Mouse (Mus musculus): ENCODE results near the gene Rwdd4a.

Rwdd4a gene

DNA sequence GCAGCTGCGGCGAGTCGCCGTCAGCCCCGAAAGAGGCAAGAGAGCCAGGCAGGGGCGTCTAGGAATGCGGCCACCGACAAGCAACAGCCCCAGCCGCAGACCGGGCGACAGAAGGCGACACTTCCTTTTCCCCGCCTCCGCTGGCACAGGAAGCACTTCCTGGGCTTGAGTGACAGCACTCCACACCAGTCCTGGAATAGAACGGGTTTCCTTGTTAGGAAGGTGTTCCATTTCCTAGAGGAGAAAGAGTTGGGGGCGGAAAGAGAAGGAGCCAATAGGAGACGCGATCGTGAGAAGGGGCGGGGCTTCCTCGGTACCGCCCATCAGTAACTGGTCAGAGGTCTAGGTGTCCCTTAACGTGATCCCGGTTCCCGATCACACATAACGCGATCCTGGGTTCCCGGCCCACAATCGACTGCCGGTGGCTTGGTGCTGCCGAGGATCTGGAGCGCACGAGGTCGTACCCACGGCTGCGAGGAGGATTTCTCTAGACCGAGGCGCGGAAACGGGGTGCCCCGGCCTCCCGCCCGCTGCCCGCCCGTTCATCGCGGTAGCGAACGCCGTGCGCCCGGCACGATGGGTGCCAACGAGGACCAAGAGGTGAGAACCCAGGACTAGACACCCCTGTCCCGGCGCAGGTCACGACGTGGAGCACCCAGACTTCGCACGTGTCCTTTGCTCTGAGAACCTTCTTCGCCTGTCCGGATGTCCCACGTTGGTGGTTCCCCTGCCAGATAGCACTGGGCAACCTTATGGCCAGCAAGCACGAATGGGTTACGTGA lies at the start of gene Rwdd4a, which contains the start of gene Trappc11:
Gene Rwdd4a, plus strand, starts transcription at position 321 of the 782 bp plus-strand sequence.
Gene Trappc11, minus strand, starts transcription at position 127 of the 782 bp plus-strand sequence.
- DNase-seq (ENCODE audit: low read depth, low spot score) = peak; percentile 95

DNA sequence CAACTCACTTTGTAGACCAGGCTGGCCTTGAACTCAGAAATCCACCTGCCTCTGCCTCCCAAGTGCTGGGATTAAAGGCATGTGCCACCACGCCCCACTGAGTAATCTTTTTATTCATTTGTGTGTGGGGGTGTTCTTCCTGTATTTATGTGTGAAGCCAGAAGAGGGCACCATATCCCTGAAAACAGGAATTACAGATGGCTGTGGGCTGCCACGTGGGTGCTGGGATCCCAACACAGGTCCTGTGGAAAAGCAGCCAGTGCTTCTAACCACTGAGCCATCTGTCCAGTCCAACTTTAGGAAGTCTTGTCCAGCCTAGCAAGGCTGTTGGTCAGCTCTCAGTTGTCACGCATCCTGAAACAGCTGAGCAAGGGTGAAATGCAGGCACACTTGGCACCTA lies 46.2 kb upstream of the Rwdd4a start:
- no peak for DNase-seq (ENCODE audit: low read depth, low spot score)

- no peak for DNase-seq (ENCODE audit: low read depth, low spot score)
Measured at GRCm38 (mm10) chr8:47493106-47493505, 40.4 kb upstream of the Rwdd4a start.

DNA sequence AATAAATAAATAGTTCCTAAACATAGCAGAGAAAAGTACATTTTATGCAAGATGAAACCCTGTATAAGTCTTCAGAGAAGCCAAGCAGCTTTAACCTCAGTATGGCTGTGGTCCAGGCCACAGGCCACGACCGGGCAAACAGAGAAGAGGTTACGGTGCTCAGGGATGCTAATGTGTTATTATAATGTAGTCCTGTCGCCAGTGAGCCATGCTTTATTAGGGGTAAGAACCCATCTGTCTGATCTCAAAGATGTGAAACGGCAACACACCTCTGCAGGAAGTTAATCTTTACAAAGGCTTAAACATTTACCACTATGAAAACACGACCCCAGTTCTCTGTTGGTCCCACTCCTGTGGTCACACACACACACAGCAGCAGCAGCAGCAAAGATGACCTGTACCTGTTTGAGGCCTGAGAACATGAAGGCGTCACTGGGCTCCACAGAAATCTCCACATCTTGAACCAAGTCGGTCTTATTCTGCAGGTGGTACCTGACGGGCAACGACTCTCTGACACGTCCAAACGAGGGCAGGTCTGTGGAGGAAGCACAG lies 38.8 kb upstream of the Rwdd4a start:
- DNase-seq (ENCODE audit: low read depth, low spot score) = no peak

DNA sequence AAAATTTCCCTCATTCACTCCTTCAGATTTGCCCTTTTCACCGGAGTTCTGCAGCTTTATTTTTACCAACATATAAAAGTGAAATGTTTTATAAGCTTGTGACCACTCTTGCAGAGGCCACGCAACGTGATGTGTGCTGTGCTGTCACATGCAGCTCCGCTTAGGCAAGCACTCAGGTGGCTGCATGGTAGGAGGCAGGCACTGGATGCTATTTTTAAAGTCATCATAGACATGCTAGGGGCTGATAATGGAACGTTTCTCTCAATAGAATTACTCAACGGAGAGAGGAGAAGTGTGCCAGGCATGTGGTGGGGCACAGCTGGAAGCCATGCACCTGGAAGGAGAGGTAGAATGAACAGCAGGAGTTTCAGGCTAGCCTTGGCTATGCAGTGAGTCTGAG lies 38.0 kb upstream of the Rwdd4a start:
- DNase-seq (ENCODE audit: low read depth, low spot score) = no peak

DNA sequence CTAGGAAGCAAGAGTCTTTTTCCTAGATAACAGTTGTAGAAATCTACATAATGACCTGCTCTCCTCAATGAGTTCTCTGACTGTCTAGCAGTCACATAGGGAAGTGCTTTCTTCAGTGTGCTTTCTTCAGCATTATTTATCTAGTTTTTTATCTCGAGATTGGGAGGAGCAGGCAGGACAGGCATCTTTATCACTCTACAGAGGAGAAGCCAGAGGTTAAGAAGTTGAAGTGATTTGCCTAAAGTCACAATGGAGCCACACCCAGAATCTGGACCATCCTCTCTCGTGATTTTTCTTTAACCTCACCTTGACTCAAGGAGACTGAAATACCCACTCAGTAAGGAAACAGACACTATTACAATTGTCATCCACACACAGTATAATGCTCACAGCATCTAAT lies 31.5 kb upstream of the Rwdd4a start:
- DNase-seq (ENCODE audit: low read depth, low spot score) = no peak

DNA sequence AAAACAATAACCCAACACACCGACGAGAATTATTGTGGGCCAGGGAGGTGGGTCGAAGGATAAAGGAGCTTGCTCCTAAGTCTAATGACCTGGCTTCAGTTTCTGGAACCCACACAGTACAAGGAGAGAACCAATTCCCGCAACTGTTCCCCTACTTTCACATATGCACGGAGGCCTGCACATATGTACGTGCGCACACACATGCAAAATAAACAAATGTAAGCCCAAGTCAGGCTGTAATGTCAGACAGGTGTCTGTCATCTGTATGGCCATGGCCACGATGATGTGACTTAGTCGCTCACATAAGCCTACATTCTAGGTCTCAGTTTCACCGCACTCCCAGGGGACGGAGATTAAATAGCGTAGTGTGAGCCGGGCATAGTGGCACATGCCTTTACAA lies 30.9 kb upstream of the Rwdd4a start:
- DNase-seq (ENCODE audit: low read depth, low spot score) = no peak

DNA sequence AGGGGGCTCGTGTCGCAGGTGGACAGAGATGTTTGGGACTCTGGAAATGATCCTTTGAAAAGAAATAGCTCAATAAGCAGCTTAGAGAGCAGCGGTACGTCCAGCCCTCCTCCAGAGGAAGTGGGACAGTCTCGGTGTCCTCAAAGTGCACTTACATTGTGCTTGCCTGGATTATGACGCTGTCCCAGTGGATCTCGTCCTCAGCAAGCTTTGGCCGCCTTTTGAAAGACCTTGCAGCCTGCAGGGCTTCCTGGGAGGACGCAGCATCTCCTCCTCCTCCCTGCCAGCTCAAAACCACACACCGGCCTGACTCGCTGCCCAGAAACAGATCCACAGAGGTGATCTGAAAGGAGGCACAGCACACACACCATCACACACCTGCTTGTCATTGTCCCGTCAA lies 28.0 kb upstream of the Rwdd4a start:
- DNase-seq (ENCODE audit: low read depth, low spot score) = no peak

DNA sequence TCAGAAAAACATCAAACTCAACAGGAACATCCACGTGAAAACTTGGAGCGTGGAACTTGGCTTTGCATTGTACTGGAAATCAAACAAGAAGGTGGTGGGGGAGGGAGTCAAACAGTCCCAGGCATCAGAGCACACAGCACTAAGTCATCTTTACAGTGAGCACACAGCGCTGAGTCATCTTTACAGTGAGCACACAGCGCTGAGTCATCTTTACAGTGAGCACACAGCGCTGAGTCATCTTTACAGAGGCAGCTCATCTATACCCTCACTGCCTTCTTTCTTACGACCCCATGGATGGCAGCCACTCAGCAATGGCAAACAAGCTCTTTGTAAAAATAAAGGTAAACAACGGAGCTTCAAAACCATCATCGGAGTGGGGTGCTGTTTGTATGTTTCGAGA lies 22.5 kb upstream of the Rwdd4a start:
- DNase-seq (ENCODE audit: low read depth, low spot score) = peak; percentile 16

DNA sequence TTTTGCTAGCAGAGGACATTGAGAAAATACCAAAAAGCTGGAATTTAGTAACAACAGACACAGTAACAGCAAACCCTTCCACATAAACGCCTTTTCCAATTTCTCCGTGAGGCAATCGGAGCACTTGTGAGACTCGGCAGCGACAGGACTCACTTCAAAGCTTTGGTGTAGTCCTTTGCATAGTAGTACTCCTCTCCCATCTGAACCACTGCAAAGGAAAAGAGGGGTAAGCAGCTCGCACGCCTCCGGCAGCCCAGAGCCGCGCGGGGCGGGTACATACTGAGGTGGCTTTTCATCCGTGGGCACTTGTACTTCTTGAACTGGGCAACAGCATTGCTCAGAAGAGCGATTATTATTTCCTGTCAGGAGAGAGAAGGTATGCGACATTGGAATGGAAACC lies 19.9 kb upstream of the Rwdd4a start:
- DNase-seq (ENCODE audit: low read depth, low spot score) = no peak

- DNase-seq (ENCODE audit: low read depth, low spot score) = no peak
Measured at GRCm38 (mm10) chr8:47528094-47528493, 5.4 kb upstream of the Rwdd4a start.

DNA sequence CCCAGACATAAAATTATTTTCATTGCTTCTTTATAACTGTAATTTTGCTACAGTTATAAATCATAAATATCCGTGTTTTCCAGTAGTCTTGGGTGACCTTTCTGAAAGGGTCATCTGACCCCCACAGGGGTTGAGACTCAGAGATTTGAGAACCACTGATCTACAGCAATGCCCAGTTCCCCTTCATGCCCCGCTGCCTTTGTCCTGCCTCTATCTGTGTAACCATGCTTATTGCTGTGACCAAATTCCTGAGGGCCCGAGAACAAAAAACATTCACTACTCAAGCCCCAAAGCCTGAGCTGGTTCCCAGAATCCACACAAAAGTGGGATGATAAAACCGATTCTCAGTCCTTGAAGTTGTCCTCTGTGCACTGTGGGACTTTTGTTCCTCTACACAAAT lies 4.9 kb downstream of the Rwdd4a start:
- DNase-seq (ENCODE audit: low read depth, low spot score) = no peak

DNA sequence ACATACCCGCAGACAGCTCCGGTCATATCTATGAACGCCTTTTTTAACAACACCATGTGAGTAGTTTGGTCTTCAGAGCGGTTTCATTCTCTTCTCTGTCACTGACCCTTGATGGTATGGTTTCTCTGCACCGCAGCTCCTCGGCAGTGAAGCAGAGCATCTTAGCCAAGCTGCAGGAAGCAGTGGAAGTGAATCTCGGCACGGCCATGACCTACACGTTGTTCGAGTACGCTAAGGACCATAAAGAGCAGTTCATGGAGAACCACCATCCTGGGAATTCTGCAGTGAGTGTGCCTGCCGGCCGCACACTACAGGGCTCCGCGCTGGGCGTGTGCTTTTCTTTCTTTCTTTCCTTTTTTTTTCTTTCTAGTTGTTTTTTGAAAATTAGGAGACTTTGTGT lies 9.3 kb downstream of the Rwdd4a start:
- DNase-seq (ENCODE audit: low read depth, low spot score) = no peak

DNA sequence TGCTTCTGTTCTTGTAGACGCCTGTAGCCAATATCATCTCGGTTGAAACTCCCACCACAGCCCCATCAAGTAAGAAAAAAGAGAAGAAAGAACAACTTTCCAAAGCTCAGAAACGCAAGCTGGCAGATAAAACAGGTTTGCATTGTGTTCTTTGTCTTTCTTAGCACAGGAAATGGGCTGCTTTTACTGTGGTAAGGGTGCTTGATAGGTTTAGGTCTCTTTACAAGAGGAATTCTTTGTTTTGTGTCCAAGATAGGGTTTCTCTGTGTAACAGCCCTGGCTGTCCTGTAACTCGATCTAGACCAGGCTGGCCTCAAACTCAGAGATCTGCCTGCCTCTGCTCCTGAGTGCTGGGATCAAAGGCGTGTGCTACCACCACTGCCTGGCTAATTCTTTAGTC lies 10.6 kb downstream of the Rwdd4a start:
- DNase-seq (ENCODE audit: low read depth, low spot score) = no peak

- no peak for DNase-seq (ENCODE audit: low read depth, low spot score)
Measured at GRCm38 (mm10) chr8:47547102-47547501, 13.6 kb downstream of the Rwdd4a start.

- no peak for DNase-seq (ENCODE audit: low read depth, low spot score)
Measured at GRCm38 (mm10) chr8:47553613-47554012, 20.1 kb downstream of the Rwdd4a start.

DNA sequence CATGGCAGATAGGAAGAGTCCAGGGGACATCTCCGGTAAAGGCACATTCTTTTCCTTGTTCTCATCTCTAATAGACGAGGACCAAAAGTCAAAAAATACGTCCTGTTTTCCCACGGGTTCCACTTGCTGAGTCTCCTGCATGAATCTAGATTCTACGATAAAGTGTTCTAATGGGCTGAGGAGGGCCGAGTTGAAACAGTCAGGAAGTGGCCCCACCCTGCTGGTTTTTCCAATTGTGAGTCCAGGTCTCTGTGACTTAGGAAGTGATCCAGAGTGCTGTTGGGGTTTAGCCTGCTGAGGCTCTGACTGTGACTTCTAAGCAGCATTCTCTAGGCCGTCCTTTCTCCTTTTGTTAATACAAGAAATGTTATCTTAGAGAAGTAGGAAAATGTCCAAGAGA lies 23.0 kb downstream of the Rwdd4a start:
- no peak for DNase-seq (ENCODE audit: low read depth, low spot score)

GRCm38 (mm10) chr8:47558274-47558673 lies 24.8 kb downstream of the Rwdd4a start:
- no peak for DNase-seq (ENCODE audit: low read depth, low spot score)

GRCm38 (mm10) chr8:47560801-47561200 lies 27.3 kb downstream of the Rwdd4a start:
- DNase-seq (ENCODE audit: low read depth, low spot score) = no peak

GRCm38 (mm10) chr8:47566551-47566950 lies 33.1 kb downstream of the Rwdd4a start:
- DNase-seq (ENCODE audit: low read depth, low spot score) = no peak

- DNase-seq (ENCODE audit: low read depth, low spot score) = no peak
Measured at GRCm38 (mm10) chr8:47568098-47568497, 34.6 kb downstream of the Rwdd4a start.

- DNase-seq (ENCODE audit: low read depth, low spot score) = no peak
Measured at GRCm38 (mm10) chr8:47570161-47570560, 36.7 kb downstream of the Rwdd4a start.

DNA sequence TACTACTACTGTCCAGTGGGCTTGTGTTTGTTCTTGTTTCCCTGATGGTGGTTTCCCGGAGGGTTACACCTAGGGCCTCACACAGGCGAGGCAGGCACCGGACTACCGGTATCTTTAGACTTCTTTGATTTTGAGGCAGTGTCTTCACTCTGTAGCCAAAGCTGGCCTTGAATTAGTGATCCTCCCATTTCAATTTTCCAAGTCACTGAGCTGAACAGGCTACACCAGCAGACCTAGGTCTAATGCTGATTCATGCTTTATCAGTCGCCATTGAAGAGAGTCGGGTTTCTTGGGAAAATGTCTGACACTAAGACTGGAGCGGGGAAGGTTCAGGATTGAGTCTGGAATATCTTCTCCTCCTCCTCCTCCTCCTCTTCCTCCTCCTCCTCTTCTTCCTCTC lies 40.0 kb downstream of the Rwdd4a start:
- no peak for DNase-seq (ENCODE audit: low read depth, low spot score)

All from c-Kit-negative CD71-positive TER-119-positive erythroid progenitor cells, embryonic 14.5 days (primary cell).